Mouse (Mus musculus): Measurements from ENCODE around the gene Naxd.

The Naxd gene

GRCm38 (mm10) chr8:11530155-11530770 lies 33.0 kb downstream of the Naxd start:
- Histone ChIP-seq H3K4me3 (replicated peaks; ENCODE audit: low read length) (peak overlapping the region; percentile 21; the same call in 1 of the 2 replicates), H3K9me3 (ENCODE audit: low read length) (no peaks in the 10 kb centered on the region), H3K36me3 (ENCODE audit: insufficient read depth, low read length) (peaks cover 71% of the 10 kb centered on the region), H3K27me3 (ENCODE audit: insufficient read depth, low read length) (no peaks in the 10 kb centered on the region), H3K4me1 (replicated peaks; ENCODE audit: low read depth, low read length) (peaks cover 77% of the 10 kb centered on the region)
- no peak for TF ChIP-seq CTCF (conservative IDR thresholded peaks at IDR 0.05; ENCODE audit: low read length)
- no peak for TF ChIP-seq NANOG (IDR thresholded peaks at IDR 0.05; ENCODE audit: borderline replicate concordance, low read length)
- TF ChIP-seq POU5F1 (IDR thresholded peaks at IDR 0.05; ENCODE audit: borderline replicate concordance, low read length), result no peak

- no peaks in the 10 kb centered on the region for H3K9me3 ChIP-seq (ENCODE audit: low read length)
- no peak for TF ChIP-seq CTCF (conservative IDR thresholded peaks at IDR 0.05; ENCODE audit: low read length)
- TF ChIP-seq NANOG (IDR thresholded peaks at IDR 0.05; ENCODE audit: borderline replicate concordance, low read length), result no peak
- TF ChIP-seq POU5F1 (IDR thresholded peaks at IDR 0.05; ENCODE audit: borderline replicate concordance, low read length), result no peak
- H3K36me3 ChIP-seq (ENCODE audit: insufficient read depth, low read length), result peaks cover 69% of the 10 kb centered on the region
- peak overlapping the region; percentile 21; the same call in 1 of the 2 replicates for H3K4me3 ChIP-seq (replicated peaks; ENCODE audit: low read length)
- H3K4me1 ChIP-seq (replicated peaks; ENCODE audit: low read depth, low read length), result peaks cover 80% of the 10 kb centered on the region
- no peaks in the 10 kb centered on the region for H3K27me3 ChIP-seq (ENCODE audit: insufficient read depth, low read length)
Measured at GRCm38 (mm10) chr8:11530849-11531248, 33.5 kb downstream of the Naxd start.

GRCm38 (mm10) chr8:11534494-11534893 lies 37.2 kb downstream of the Naxd start:
- no peaks in the 10 kb centered on the region for H3K9me3 ChIP-seq (ENCODE audit: low read length)
- H3K27me3 ChIP-seq (ENCODE audit: insufficient read depth, low read length), result no peaks in the 10 kb centered on the region
- no peak for TF ChIP-seq NANOG (IDR thresholded peaks at IDR 0.05; ENCODE audit: borderline replicate concordance, low read length)
- TF ChIP-seq POU5F1 (IDR thresholded peaks at IDR 0.05; ENCODE audit: borderline replicate concordance, low read length), result no peak
- TF ChIP-seq CTCF (conservative IDR thresholded peaks at IDR 0.05; ENCODE audit: low read length), result no peak
- peaks cover 74% of the 10 kb centered on the region for H3K36me3 ChIP-seq (ENCODE audit: insufficient read depth, low read length)
- H3K4me3 ChIP-seq (replicated peaks; ENCODE audit: low read length), result peak overlapping the region; percentile 59
- H3K4me1 ChIP-seq (replicated peaks; ENCODE audit: low read depth, low read length), result peaks cover 82% of the 10 kb centered on the region

- no peaks in the 10 kb centered on the region; the same call in 1 of the 2 replicates for H3K9me3 ChIP-seq (ENCODE audit: low read length)
- H3K4me3 ChIP-seq (replicated peaks; ENCODE audit: low read length), result no peak overlapping the region
- peaks cover 82% of the 10 kb centered on the region for H3K36me3 ChIP-seq (ENCODE audit: insufficient read depth, low read length)
- peaks cover 84% of the 10 kb centered on the region for H3K4me1 ChIP-seq (replicated peaks; ENCODE audit: low read depth, low read length)
- TF ChIP-seq POU5F1 (IDR thresholded peaks at IDR 0.05; ENCODE audit: borderline replicate concordance, low read length) (no peak), NANOG (IDR thresholded peaks at IDR 0.05; ENCODE audit: borderline replicate concordance, low read length) (no peak), CTCF (conservative IDR thresholded peaks at IDR 0.05; ENCODE audit: low read length) (no peak)
- H3K27me3 ChIP-seq (ENCODE audit: insufficient read depth, low read length), result no peaks in the 10 kb centered on the region
Measured at GRCm38 (mm10) chr8:11539049-11539448, 41.7 kb downstream of the Naxd start.

- Histone ChIP-seq H3K4me1 (replicated peaks; ENCODE audit: low read depth, low read length) (peaks cover 82% of the 10 kb centered on the region), H3K27me3 (ENCODE audit: insufficient read depth, low read length) (no peaks in the 10 kb centered on the region), H3K36me3 (ENCODE audit: insufficient read depth, low read length) (peaks cover 81% of the 10 kb centered on the region), H3K9me3 (ENCODE audit: low read length) (no peaks in the 10 kb centered on the region; the same call in 1 of the 2 replicates), H3K4me3 (replicated peaks; ENCODE audit: low read length) (no peak overlapping the region)
- no peak for TF ChIP-seq POU5F1 (IDR thresholded peaks at IDR 0.05; ENCODE audit: borderline replicate concordance, low read length)
- TF ChIP-seq CTCF (conservative IDR thresholded peaks at IDR 0.05; ENCODE audit: low read length), result no peak
- no peak for TF ChIP-seq NANOG (IDR thresholded peaks at IDR 0.05; ENCODE audit: borderline replicate concordance, low read length)
Measured at GRCm38 (mm10) chr8:11540182-11540581, 42.9 kb downstream of the Naxd start.

- no peak for TF ChIP-seq CTCF (conservative IDR thresholded peaks at IDR 0.05; ENCODE audit: low read length)
- Histone ChIP-seq H3K27me3 (ENCODE audit: insufficient read depth, low read length) (no peaks in the 10 kb centered on the region), H3K4me1 (replicated peaks; ENCODE audit: low read depth, low read length) (peaks cover 80% of the 10 kb centered on the region), H3K4me3 (replicated peaks; ENCODE audit: low read length) (0 out of 2 replicates have a peak overlapping the region, but pooled peaks have one; percentile 17), H3K9me3 (ENCODE audit: low read length) (no peaks in the 10 kb centered on the region; the same call in 1 of the 2 replicates), H3K36me3 (ENCODE audit: insufficient read depth, low read length) (peaks cover 85% of the 10 kb centered on the region)
Measured at GRCm38 (mm10) chr8:11542031-11542430, 44.7 kb downstream of the Naxd start.

- Histone ChIP-seq H3K4me1 (replicated peaks; ENCODE audit: low read depth, low read length) (peaks cover 82% of the 10 kb centered on the region), H3K27me3 (ENCODE audit: insufficient read depth, low read length) (no peaks in the 10 kb centered on the region), H3K36me3 (ENCODE audit: insufficient read depth, low read length) (peaks cover 85% of the 10 kb centered on the region), H3K4me3 (replicated peaks; ENCODE audit: low read length) (0 out of 2 replicates have a peak overlapping the region, but pooled peaks have one; percentile 17), H3K9me3 (ENCODE audit: low read length) (no peaks in the 10 kb centered on the region; the same call in 1 of the 2 replicates)
- no peak for TF ChIP-seq CTCF (conservative IDR thresholded peaks at IDR 0.05; ENCODE audit: low read length)
- TF ChIP-seq POU5F1 (IDR thresholded peaks at IDR 0.05; ENCODE audit: borderline replicate concordance, low read length), result no peak
- no peak for TF ChIP-seq NANOG (IDR thresholded peaks at IDR 0.05; ENCODE audit: borderline replicate concordance, low read length)
Measured at GRCm38 (mm10) chr8:11542866-11543265, 45.6 kb downstream of the Naxd start.

GRCm38 (mm10) chr8:11544386-11544785 lies 47.1 kb downstream of the Naxd start:
- H3K36me3 ChIP-seq (ENCODE audit: insufficient read depth, low read length), result peaks cover 83% of the 10 kb centered on the region
- no peak overlapping the region for H3K4me3 ChIP-seq (replicated peaks; ENCODE audit: low read length)
- peaks cover 72% of the 10 kb centered on the region for H3K4me1 ChIP-seq (replicated peaks; ENCODE audit: low read depth, low read length)
- TF ChIP-seq NANOG (IDR thresholded peaks at IDR 0.05; ENCODE audit: borderline replicate concordance, low read length) (no peak), CTCF (conservative IDR thresholded peaks at IDR 0.05; ENCODE audit: low read length) (peak; percentile 63), POU5F1 (IDR thresholded peaks at IDR 0.05; ENCODE audit: borderline replicate concordance, low read length) (no peak)
- no peaks in the 10 kb centered on the region; the same call in 1 of the 2 replicates for H3K9me3 ChIP-seq (ENCODE audit: low read length)
- H3K27me3 ChIP-seq (ENCODE audit: insufficient read depth, low read length), result no peaks in the 10 kb centered on the region
